Mouse (Mus musculus) midbrain, embryonic 10.5 days (tissue): ENCODE results near the gene Foxs1. TPM values are rescaled to one million over a fixed set of nuclear protein-coding genes. Genes with fewer than 3 reads are reported as not detected.

Source experiments
- DNase-seq: peaks from one replicate; pipeline ENCODE4 v3.0.0-alpha.2; 2017; ENCODE audit warnings: low spot score
- H3K27ac ChIP-seq: fragments of 300-500 bp; sonication (generic); replicated peaks from 2 replicates; pipeline ENCODE4 v1.5.1; 2016; ENCODE audit warnings: mild to moderate bottlenecking
- H3K27me3 ChIP-seq: fragments of 300-500 bp; sonication (generic); 2 replicates; pipeline ENCODE4 v1.6.1; 2016; ENCODE audit warnings: low read depth, mild to moderate bottlenecking; ENCODE audit not compliant: poor library complexity, severe bottlenecking
- H3K36me3 ChIP-seq: fragments of 300-500 bp; sonication (generic); 2 replicates; pipeline ENCODE4 v1.6.1; 2016; ENCODE audit warnings: mild to moderate bottlenecking, moderate library complexity
- H3K4me1 ChIP-seq: fragments of 300-500 bp; sonication (generic); 2 replicates; pipeline ENCODE4 v1.6.1; 2016
- H3K4me3 ChIP-seq: fragments of 300-500 bp; sonication (generic); 2 replicates; pipeline ENCODE4 v1.5.1; 2016; ENCODE audit warnings: mild to moderate bottlenecking, moderate library complexity
- H3K9me3 ChIP-seq: fragments of 300-500 bp; sonication (generic); replicated peaks from 2 replicates; pipeline ENCODE4 v1.6.1; 2016; ENCODE audit warnings: mild to moderate bottlenecking
- WGBS: fragments of 180-500 bp; shearing (Covaris S2); methylation state at CpG from one replicate; pipeline ENCODE4 v1.1.7; 2016; 5-methylcytosine and 5-hydroxymethylcytosine counted together
- polyA plus RNA-seq: library from polyadenylated mRNA; unstranded; fragments of >200 nt; fragmentation: Nextera tagmentation; extraction: Ambion mirVana; gene quantifications from 2 replicates; pipeline ENCODE4 v1.2.1, GENCODE M21; 2016

Foxs1 gene
- polyA plus RNA-seq, 1 experiment from 2014 or later = 0.58 TPM

GRCm38 (mm10) chr2:152925189-152925872, 7.7 kb downstream of the Foxs1 start:
- Histone ChIP-seq H3K4me1 (peaks cover 52% of the 10 kb centered on the region), H3K27me3 (peaks cover 5% of the 10 kb centered on the region; the same call in 1 of the 2 replicates), H3K27ac (peak overlapping the region; percentile 72), H3K36me3 (no peaks in the 10 kb centered on the region), H3K9me3 (no peaks in the 10 kb centered on the region), H3K4me3 (no peak overlapping the region)
- DNase-seq = peak; percentile 51
- 59% methylated on average over 11 of the region's 11 CpGs for WGBS

- H3K27ac ChIP-seq = peak overlapping the region; percentile 72; the same call in 1 of the 2 replicates
- H3K4me3 ChIP-seq = no peak overlapping the region
- no peaks in the 10 kb centered on the region for H3K9me3 ChIP-seq
- no peak for DNase-seq
- WGBS = 82% methylated on average over 5 of the region's 5 CpGs
- H3K36me3 ChIP-seq = no peaks in the 10 kb centered on the region
- peaks cover 5% of the 10 kb centered on the region; the same call in 1 of the 2 replicates for H3K27me3 ChIP-seq
- peaks cover 45% of the 10 kb centered on the region for H3K4me1 ChIP-seq
Measured at GRCm38 (mm10) chr2:152924543-152924942, 8.5 kb downstream of the Foxs1 start.

- Histone ChIP-seq H3K4me3 (no peak overlapping the region), H3K27me3 (peaks cover 5% of the 10 kb centered on the region; the same call in 1 of the 2 replicates), H3K9me3 (no peaks in the 10 kb centered on the region), H3K4me1 (peaks cover 46% of the 10 kb centered on the region), H3K27ac (peak overlapping the region; percentile 60), H3K36me3 (no peaks in the 10 kb centered on the region)
- 53% methylated on average over 8 of the region's 8 CpGs for WGBS
- no peak for DNase-seq
Measured at GRCm38 (mm10) chr2:152924128-152924527, 8.9 kb downstream of the Foxs1 start.

- Histone ChIP-seq H3K27me3 (peaks cover 5% of the 10 kb centered on the region; the same call in 1 of the 2 replicates), H3K27ac (peak overlapping the region; percentile 60), H3K4me3 (no peak overlapping the region), H3K9me3 (no peaks in the 10 kb centered on the region), H3K4me1 (peaks cover 51% of the 10 kb centered on the region), H3K36me3 (no peaks in the 10 kb centered on the region)
- 72% methylated on average over 3 of the region's 3 CpGs for WGBS
- no peak for DNase-seq
Measured at GRCm38 (mm10) chr2:152923621-152924020, 9.4 kb downstream of the Foxs1 start.

GRCm38 (mm10) chr2:152922376-152922775, 10.6 kb downstream of the Foxs1 start:
- Histone ChIP-seq H3K4me3 (no peak overlapping the region), H3K27ac (peak overlapping the region; percentile 42), H3K27me3 (peaks cover 8% of the 10 kb centered on the region), H3K4me1 (peaks cover 55% of the 10 kb centered on the region), H3K9me3 (no peaks in the 10 kb centered on the region), H3K36me3 (no peaks in the 10 kb centered on the region)
- DNase-seq = no peak
- WGBS = 35% methylated on average over 7 of the region's 7 CpGs

- no peak for DNase-seq
- Histone ChIP-seq H3K4me3 (no peak overlapping the region), H3K4me1 (peaks cover 35% of the 10 kb centered on the region), H3K27me3 (peaks cover 37% of the 10 kb centered on the region), H3K9me3 (no peaks in the 10 kb centered on the region), H3K36me3 (no peaks in the 10 kb centered on the region), H3K27ac (no peak overlapping the region)
- WGBS = 71% methylated on average over 9 of the region's 9 CpGs
Measured at GRCm38 (mm10) chr2:152917671-152918070, 15.3 kb downstream of the Foxs1 start.

GRCm38 (mm10) chr2:152916111-152916510, 16.9 kb downstream of the Foxs1 start:
- Histone ChIP-seq H3K4me3 (no peak overlapping the region), H3K27ac (no peak overlapping the region), H3K9me3 (no peaks in the 10 kb centered on the region), H3K36me3 (no peaks in the 10 kb centered on the region), H3K27me3 (peaks cover 53% of the 10 kb centered on the region), H3K4me1 (peaks cover 28% of the 10 kb centered on the region)
- no peak for DNase-seq
- WGBS = 67% methylated on average over 5 of the region's 5 CpGs

- no peak overlapping the region for H3K27ac ChIP-seq
- peaks cover 32% of the 10 kb centered on the region for H3K4me1 ChIP-seq
- H3K9me3 ChIP-seq = no peaks in the 10 kb centered on the region
- 76% methylated on average over 4 of the region's 4 CpGs for WGBS
- peaks cover 59% of the 10 kb centered on the region for H3K27me3 ChIP-seq
- no peaks in the 10 kb centered on the region for H3K36me3 ChIP-seq
- H3K4me3 ChIP-seq = no peak overlapping the region
- DNase-seq = no peak
Measured at GRCm38 (mm10) chr2:152915453-152915852, 17.6 kb downstream of the Foxs1 start.

- no peak overlapping the region for H3K27ac ChIP-seq
- H3K4me3 ChIP-seq = peak overlapping the region; percentile 38
- no peaks in the 10 kb centered on the region for H3K9me3 ChIP-seq
- WGBS = 4% methylated on average over 18 of the region's 18 CpGs
- no peaks in the 10 kb centered on the region for H3K36me3 ChIP-seq
- peak; percentile 84 for DNase-seq
- peaks cover 63% of the 10 kb centered on the region for H3K27me3 ChIP-seq
- H3K4me1 ChIP-seq = peaks cover 32% of the 10 kb centered on the region
Measured at GRCm38 (mm10) chr2:152914310-152915120, 18.5 kb downstream of the Foxs1 start.

- 39% methylated on average over 7 of the region's 7 CpGs for WGBS
- Histone ChIP-seq H3K9me3 (no peaks in the 10 kb centered on the region), H3K4me3 (no peak overlapping the region), H3K36me3 (no peaks in the 10 kb centered on the region), H3K27ac (no peak overlapping the region), H3K27me3 (peaks cover 63% of the 10 kb centered on the region), H3K4me1 (peaks cover 25% of the 10 kb centered on the region)
- no peak for DNase-seq
Measured at GRCm38 (mm10) chr2:152913471-152913870, 19.5 kb downstream of the Foxs1 start.

GRCm38 (mm10) chr2:152911432-152911831, 21.6 kb downstream of the Foxs1 start:
- no peak overlapping the region for H3K27ac ChIP-seq
- 24% methylated on average over 6 of the region's 6 CpGs for WGBS
- H3K27me3 ChIP-seq = peaks cover 55% of the 10 kb centered on the region
- DNase-seq = no peak
- H3K36me3 ChIP-seq = no peaks in the 10 kb centered on the region
- peaks cover 28% of the 10 kb centered on the region for H3K4me1 ChIP-seq
- no peaks in the 10 kb centered on the region for H3K9me3 ChIP-seq
- H3K4me3 ChIP-seq = no peak overlapping the region

GRCm38 (mm10) chr2:152911031-152911430, 22.0 kb downstream of the Foxs1 start, which contains the start of gene Mylk2:
Gene Mylk2 (plus strand): TSS chr2:152911352.
- Histone ChIP-seq H3K27me3 (peaks cover 55% of the 10 kb centered on the region), H3K4me3 (no peak within 1 kb of the TSS), H3K27ac (no peak within 1 kb of the TSS), H3K9me3 (no peaks in the 10 kb centered on the region), H3K36me3 (no peaks in the 10 kb centered on the region), H3K4me1 (peaks cover 28% of the 10 kb centered on the region)
- 28% methylated on average over 12 of the region's 12 CpGs for WGBS
- DNase-seq = no peak

- 88% methylated on average over 6 of the region's 6 CpGs for WGBS
- Histone ChIP-seq H3K4me1 (peaks cover 34% of the 10 kb centered on the region), H3K27ac (no peak overlapping the region), H3K27me3 (peaks cover 48% of the 10 kb centered on the region), H3K9me3 (no peaks in the 10 kb centered on the region), H3K4me3 (no peak overlapping the region), H3K36me3 (no peaks in the 10 kb centered on the region)
- DNase-seq = no peak
Measured at GRCm38 (mm10) chr2:152909848-152910247, 23.2 kb downstream of the Foxs1 start.
